13 mouse cellular contexts compared by ENCODE assay signal in the genomic region with DNA sequence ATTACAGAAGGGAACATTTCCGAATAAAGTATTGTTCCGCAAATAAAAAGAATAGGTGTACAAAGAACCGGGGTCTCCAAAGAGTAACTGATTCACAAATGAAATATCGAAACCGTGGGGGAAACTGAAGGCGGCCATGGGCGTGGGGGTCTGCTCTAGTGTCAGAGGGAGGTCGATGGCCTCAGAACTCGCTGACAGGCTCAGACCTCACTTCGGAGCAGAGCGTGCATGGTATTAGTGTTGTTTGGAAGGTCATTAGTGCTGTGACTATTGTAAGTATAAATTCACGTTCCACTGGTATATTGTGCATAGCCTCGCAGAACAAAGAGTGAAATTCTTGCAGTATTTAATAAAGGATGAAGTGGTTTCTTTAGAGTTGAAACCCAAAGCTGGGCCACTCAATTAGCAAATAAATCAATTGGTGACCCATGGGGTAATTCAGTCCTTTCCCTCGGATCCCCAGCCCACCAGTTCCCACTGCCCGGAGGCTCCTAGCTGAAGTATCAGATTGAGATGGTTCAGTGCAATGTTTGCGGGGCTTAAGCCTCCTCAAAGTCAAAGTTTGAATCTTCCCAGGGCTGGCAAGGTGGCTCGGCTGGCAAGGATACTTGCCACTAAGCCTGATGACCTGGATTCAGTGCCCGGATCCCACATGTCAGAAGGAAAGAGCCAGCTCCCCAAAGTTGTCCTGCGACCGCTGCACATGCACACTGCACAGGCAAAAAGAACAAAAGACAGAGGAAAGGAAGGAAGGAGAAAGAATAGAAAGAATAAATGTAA.
DNase-seq lines count a peak whose midpoint lies in the region; ATAC-seq lines count a peak whose summit lies in the region.
"Had no signal": no experiment of that assay in that cellular context is flagged by ENCODE, and none has a peak within 500 bp of the region (broad histone marks: within the 10 kb centered on the region; RNA-seq: fewer than 3 reads in every experiment).

No protein-coding gene starts in this region.

- DNase-seq in hindbrain, embryonic 11.5 days (ENCODE audit: low spot score), result no peak
- peak; percentile 44 for DNase-seq in embryo, embryonic 10.5 days (ENCODE audit: low spot score)
- peak; percentile 66 for DNase-seq in forebrain, embryonic 11.5 days (ENCODE audit: low spot score)
- DNase-seq in spleen, postnatal 36 days (ENCODE audit: low spot score in 2 of 2), result no peak
- DNase-seq in adrenal gland, adult 18-20 months (ENCODE audit: low spot score in 2 of 2), result no peak
- no peak for DNase-seq in spleen, postnatal 4 days (ENCODE audit: low spot score in 2 of 2)
- DNase-seq: cerebellum, adult 11-12 months; liver, embryonic 13.5 days; lung, postnatal 36 days; right cerebral cortex, postnatal 4 days; thymus, postnatal 25 days had no signal

- H3K4me1 ChIP-seq in hindbrain, embryonic 11.5 days (replicated peaks; ENCODE audit: control insufficient read depth, insufficient read depth, low read length), result peaks cover 17% of the 10 kb centered on the region
- H3K4me1 ChIP-seq in hindbrain, embryonic 12.5 days, result peaks cover 26% of the 10 kb centered on the region
- peaks cover 10% of the 10 kb centered on the region for H3K4me1 ChIP-seq in forebrain, embryonic 11.5 days (replicated peaks; ENCODE audit: control insufficient read depth, insufficient read depth, low read length)
- H3K4me1 ChIP-seq in hindbrain, embryonic 15.5 days (replicated peaks), result peaks cover 16% of the 10 kb centered on the region

- H3K27ac ChIP-seq in hindbrain, embryonic 11.5 days (ENCODE audit: low read depth, low read length), result no peak overlapping the region
- no peak overlapping the region for H3K27ac ChIP-seq in hindbrain, embryonic 12.5 days
- H3K27ac ChIP-seq in forebrain, embryonic 11.5 days (ENCODE audit: low read depth, low read length), result peak overlapping the region; percentile 67; the same call in 1 of the 2 replicates
- no peak overlapping the region for H3K27ac ChIP-seq in hindbrain, embryonic 15.5 days (replicated peaks)
- H3K27ac ChIP-seq: liver, embryonic 13.5 days had no signal

- H3K9me3 ChIP-seq in hindbrain, embryonic 11.5 days (ENCODE audit: control insufficient read depth, low read length), result no peaks in the 10 kb centered on the region
- H3K9me3 ChIP-seq in hindbrain, embryonic 12.5 days (replicated peaks), result no peaks in the 10 kb centered on the region
- H3K9me3 ChIP-seq in forebrain, embryonic 11.5 days (ENCODE audit: control insufficient read depth, low read length), result no peaks in the 10 kb centered on the region
- H3K9me3 ChIP-seq in hindbrain, embryonic 15.5 days, result no peaks in the 10 kb centered on the region
- H3K9me3 ChIP-seq: liver, embryonic 13.5 days had no signal

- H3K4me2 ChIP-seq in hindbrain, embryonic 11.5 days (replicated peaks; ENCODE audit: low read depth, low read length), result 0 out of 2 replicates have a peak overlapping the region, but pooled peaks have one; percentile 18
- H3K4me2 ChIP-seq in hindbrain, embryonic 12.5 days (replicated peaks), result no peak overlapping the region; the same call in 1 of the 2 replicates
- H3K4me2 ChIP-seq in forebrain, embryonic 11.5 days (ENCODE audit: low read depth, low read length, severe bottlenecking), result no peak overlapping the region; the same call in 1 of the 2 replicates
- H3K4me2 ChIP-seq in hindbrain, embryonic 15.5 days, result peak overlapping the region; percentile 33
- H3K4me2 ChIP-seq: liver, embryonic 13.5 days had no signal

- H3K4me3 ChIP-seq in hindbrain, embryonic 11.5 days (ENCODE audit: low read depth, low read length), result no peak overlapping the region
- H3K4me3 ChIP-seq in hindbrain, embryonic 12.5 days, result no peak overlapping the region
- H3K4me3 ChIP-seq in forebrain, embryonic 11.5 days (ENCODE audit: low read depth, low read length), result no peak overlapping the region
- no peak overlapping the region for H3K4me3 ChIP-seq in hindbrain, embryonic 15.5 days
- H3K4me3 ChIP-seq: liver, embryonic 13.5 days had no signal

- H3K9ac ChIP-seq in hindbrain, embryonic 11.5 days (ENCODE audit: low read depth, low read length), result no peak overlapping the region
- no peak overlapping the region for H3K9ac ChIP-seq in hindbrain, embryonic 12.5 days
- peak overlapping the region; percentile 5; the same call in 1 of the 2 replicates for H3K9ac ChIP-seq in forebrain, embryonic 11.5 days (ENCODE audit: low read length)
- H3K9ac ChIP-seq in hindbrain, embryonic 15.5 days, result no peak overlapping the region
- H3K9ac ChIP-seq: liver, embryonic 13.5 days had no signal

- WGBS in hindbrain, embryonic 11.5 days, result 44% methylated on average over 20 of the region's 20 CpGs
- WGBS in hindbrain, embryonic 12.5 days, result 42% methylated on average over 20 of the region's 20 CpGs
- 17% methylated on average over 20 of the region's 20 CpGs for WGBS in forebrain, embryonic 11.5 days
- 35% methylated on average over 20 of the region's 20 CpGs for whole genome bisulfite sequencing in hindbrain, embryonic 15.5 days

- H3K27me3 ChIP-seq in hindbrain, embryonic 11.5 days (ENCODE audit: control insufficient read depth, insufficient read depth, low read length), result peaks cover 5% of the 10 kb centered on the region; the same call in 1 of the 2 replicates
- peaks cover 7% of the 10 kb centered on the region for H3K27me3 ChIP-seq in hindbrain, embryonic 12.5 days
- no peaks in the 10 kb centered on the region for H3K27me3 ChIP-seq in forebrain, embryonic 11.5 days (ENCODE audit: control insufficient read depth, insufficient read depth, low read length)
- H3K27me3 ChIP-seq in hindbrain, embryonic 15.5 days, result no peaks in the 10 kb centered on the region
- H3K27me3 ChIP-seq: liver, embryonic 13.5 days had no signal

- ATAC-seq in hindbrain, embryonic 11.5 days (ENCODE audit: low FRiP score), result peak; percentile 45; the same call in 1 of the 2 replicates
- ATAC-seq in hindbrain, embryonic 12.5 days (ENCODE audit: low FRiP score), result no peak
- peak; percentile 74 for ATAC-seq in forebrain, embryonic 11.5 days (replicated peaks; ENCODE audit: low FRiP score)
- 0 out of 2 replicates have a peak, but pooled peaks have one; percentile 27 for ATAC-seq in hindbrain, embryonic 15.5 days (ENCODE audit: low FRiP score, low read depth)

- no peaks in the 10 kb centered on the region for H3K36me3 ChIP-seq in hindbrain, embryonic 11.5 days (ENCODE audit: control insufficient read depth, insufficient read depth, low read length)
- no peaks in the 10 kb centered on the region for H3K36me3 ChIP-seq in hindbrain, embryonic 12.5 days
- no peaks in the 10 kb centered on the region for H3K36me3 ChIP-seq in forebrain, embryonic 11.5 days (ENCODE audit: control insufficient read depth, insufficient read depth, low read length)
- no peaks in the 10 kb centered on the region for H3K36me3 ChIP-seq in hindbrain, embryonic 15.5 days
- H3K36me3 ChIP-seq: liver, embryonic 13.5 days had no signal

Comparison
In these comparisons a context has a peak if more than half of its experiments do, and no peak if none do; other contexts are left out.
1. H3K4me2 ChIP-seq: peak in hindbrain, embryonic 11.5 days (single experiment) and hindbrain, embryonic 15.5 days (single experiment); none in hindbrain, embryonic 12.5 days (single experiment) and forebrain, embryonic 11.5 days (single experiment).
2. DNase-seq: peak in embryo, embryonic 10.5 days (single experiment) and forebrain, embryonic 11.5 days (single experiment); none in hindbrain, embryonic 11.5 days (single experiment), spleen, postnatal 36 days (0 of 2), adrenal gland, adult 18-20 months (0 of 2) and spleen, postnatal 4 days (0 of 2).